ENCODE assay signal across 15 mouse cellular contexts in genomic region chr4:134751682-134752380, GRCm38 (mm10). TPM values are rescaled to one million over a fixed set of nuclear protein-coding genes. Genes with fewer than 3 reads are reported as not detected.
DNase-seq lines count a peak whose midpoint lies in the region; ATAC-seq and TF ChIP-seq lines count a peak whose summit lies in the region.
"Had no signal": no experiment of that assay in that cellular context is flagged by ENCODE, and none has a peak within 500 bp of the region (broad histone marks: within the 10 kb centered on the region; RNA-seq: fewer than 3 reads in every experiment).

No protein-coding gene starts in this region.

- no peak overlapping the region for H3K4me3 ChIP-seq in hindbrain, embryonic 10.5 days
- no peak overlapping the region for H3K4me3 ChIP-seq in hindbrain, embryonic 12.5 days
- H3K4me3 ChIP-seq in G1E (ENCODE audit: low read depth, low read length): peak overlapping the region; percentile 60; the same call in 1 of the 2 replicates
- peak overlapping the region; percentile 15 for H3K4me3 ChIP-seq in liver, embryonic 15.5 days (replicated peaks)
- H3K4me3 ChIP-seq: gastrocnemius, adult 2 months; heart, embryonic 15.5 days; midbrain, embryonic 15.5 days had no signal

- 90% methylated on average over 18 of the region's 18 CpGs for WGBS in hindbrain, embryonic 10.5 days
- 91% methylated on average over 18 of the region's 18 CpGs for WGBS in hindbrain, embryonic 12.5 days
- WGBS in liver, embryonic 15.5 days (ENCODE audit: insufficient replicate concordance): 42% methylated on average over 18 of the region's 18 CpGs

- TF ChIP-seq CTCF in G1E (IDR thresholded peaks at IDR 0.05; ENCODE audit: low read depth, low read length): no peak

- H3K9ac ChIP-seq in hindbrain, embryonic 12.5 days: no peak overlapping the region
- peak overlapping the region; percentile 29 for H3K9ac ChIP-seq in liver, embryonic 15.5 days
- H3K9ac ChIP-seq: heart, embryonic 15.5 days; midbrain, embryonic 15.5 days had no signal

- H3K4me2 ChIP-seq in hindbrain, embryonic 12.5 days (replicated peaks): no peak overlapping the region
- peak overlapping the region; percentile 62 for H3K4me2 ChIP-seq in liver, embryonic 15.5 days
- H3K4me2 ChIP-seq: heart, embryonic 15.5 days; midbrain, embryonic 15.5 days had no signal

- no peak for ATAC-seq in hindbrain, embryonic 12.5 days (ENCODE audit: low FRiP score)
- peak; percentile 77 for ATAC-seq in G1E (ENCODE audit: extremely low read depth, insufficient number of reproducible peaks, low FRiP score, poor library complexity, severe bottlenecking)
- ATAC-seq in erythroid progenitor cell, adult 5-6 weeks (replicated peaks; ENCODE audit: low FRiP score, poor library complexity, severe bottlenecking): peak; percentile 78
- peak; percentile 89 for ATAC-seq in liver, embryonic 15.5 days (ENCODE audit: insufficient read depth)
- ATAC-seq: midbrain, embryonic 15.5 days had no signal

- peaks cover 64% of the 10 kb centered on the region for H3K4me1 ChIP-seq in hindbrain, embryonic 10.5 days (replicated peaks)
- H3K4me1 ChIP-seq in hindbrain, embryonic 12.5 days: peaks cover 27% of the 10 kb centered on the region
- peaks cover 80% of the 10 kb centered on the region for H3K4me1 ChIP-seq in G1E (ENCODE audit: insufficient read depth, low read depth, low read length)
- peaks cover 87% of the 10 kb centered on the region for H3K4me1 ChIP-seq in liver, embryonic 15.5 days (replicated peaks)

- 0 out of 2 replicates have a peak overlapping the region, but pooled peaks have one; percentile 16 for H3K27ac ChIP-seq in hindbrain, embryonic 10.5 days
- H3K27ac ChIP-seq in hindbrain, embryonic 12.5 days: no peak overlapping the region
- peak overlapping the region; percentile 88 for H3K27ac ChIP-seq in liver, embryonic 15.5 days (replicated peaks)
- H3K27ac ChIP-seq: gastrocnemius, adult 2 months; midbrain, embryonic 15.5 days had no signal

- no peak for DNase-seq in hindbrain, embryonic 10.5 days (ENCODE audit: low spot score)
- peak; percentile 71 for DNase-seq in G1E (ENCODE audit: low spot score)
- DNase-seq in gastrocnemius, postnatal 10 days: no peak
- DNase-seq in retina, postnatal 1 day: no peak
- no peak for DNase-seq in heart, postnatal 14 days
- DNase-seq: B cell, adult 2 months; gastrocnemius, adult 2 months; kidney, adult 2 months; layer of hippocampus, adult 9-11 months; lung, adult 18-20 months had no signal

- H3K27me3 ChIP-seq in hindbrain, embryonic 10.5 days (ENCODE audit: insufficient read depth, poor library complexity, severe bottlenecking): 0 out of 2 replicates have a peak, but pooled peaks cover 4% of the 10 kb centered on the region
- H3K27me3 ChIP-seq in hindbrain, embryonic 12.5 days: no peaks in the 10 kb centered on the region
- no peaks in the 10 kb centered on the region for H3K27me3 ChIP-seq in G1E (ENCODE audit: insufficient read depth, low read length)
- H3K27me3 ChIP-seq in liver, embryonic 15.5 days: no peaks in the 10 kb centered on the region
- H3K27me3 ChIP-seq: heart, embryonic 15.5 days; midbrain, embryonic 15.5 days had no signal

- intact Hi-C loops in heart, postnatal 14 days (cut with DNase I): loop anchor here (2.0 kb wide), 1 partner anchor 41 kb away; no protein-coding TSS in a partner anchor

- peaks cover 10% of the 10 kb centered on the region for H3K36me3 ChIP-seq in hindbrain, embryonic 10.5 days
- H3K36me3 ChIP-seq in hindbrain, embryonic 12.5 days: no peaks in the 10 kb centered on the region
- peaks cover 98% of the 10 kb centered on the region for H3K36me3 ChIP-seq in G1E (replicated peaks)
- peaks cover 74% of the 10 kb centered on the region for H3K36me3 ChIP-seq in liver, embryonic 15.5 days (replicated peaks)
- H3K36me3 ChIP-seq: midbrain, embryonic 15.5 days had no signal

- no peaks in the 10 kb centered on the region for H3K9me3 ChIP-seq in hindbrain, embryonic 10.5 days
- H3K9me3 ChIP-seq in hindbrain, embryonic 12.5 days (replicated peaks): no peaks in the 10 kb centered on the region
- no peaks in the 10 kb centered on the region for H3K9me3 ChIP-seq in G1E (replicated peaks)
- H3K9me3 ChIP-seq in liver, embryonic 15.5 days (replicated peaks): no peaks in the 10 kb centered on the region
- H3K9me3 ChIP-seq: heart, embryonic 15.5 days; midbrain, embryonic 15.5 days had no signal

RNA-seq across cellular contexts. Expression of gene Ldlrap1, which starts 16.0 kb away (rescaled TPM):
- polyA plus RNA-seq in hindbrain, embryonic 10.5 days (2016; fragmentation: Nextera tagmentation; extraction: Ambion mirVana): 9.7 and 11.4 TPM in 2 replicates
- polyA plus RNA-seq in hindbrain, embryonic 12.5 days (2016; fragmentation: Nextera tagmentation; extraction: Ambion mirVana): 7.8 and 10.4 TPM in 2 replicates
- total RNA-seq in G1E (2014; fragmentation: Nextera tagmentation): 23.3 and 23.4 TPM in 2 replicates
- total RNA-seq in G1E (2017): 9.4 TPM in 2 replicates
- 12.8 and 14.6 TPM in 2 replicates for polyA plus RNA-seq in G1E (2012)
- 6.5 and 27.7 TPM in 2 replicates for total RNA-seq in erythroid progenitor cell, adult 5-6 weeks (2015; ENCODE audit: low replicate concordance)
- 17.3 and 21.3 TPM in 2 replicates for total RNA-seq in erythroid progenitor cell, adult 5-6 weeks (2017; ENCODE audit: low replicate concordance)
- 21.8 and 22.4 TPM in 2 replicates for polyA plus RNA-seq in liver, embryonic 15.5 days (2015; fragmentation: Nextera tagmentation; extraction: Ambion mirVana)
- 10 to 100 TPM; 11.9 to 17.3 TPM for total RNA-seq in gastrocnemius, postnatal 10 days (2021)
- 10 to 100 TPM; 18.3 to 18.6 TPM for total RNA-seq in heart, postnatal 14 days (2021)

RNA-seq across cellular contexts. Expression of gene Man1c1, which starts 47.7 kb away (rescaled TPM):
- 3.7 and 4.1 TPM in 2 replicates for polyA plus RNA-seq in hindbrain, embryonic 10.5 days (2016; fragmentation: Nextera tagmentation; extraction: Ambion mirVana)
- 6.4 and 7.4 TPM in 2 replicates for polyA plus RNA-seq in hindbrain, embryonic 12.5 days (2016; fragmentation: Nextera tagmentation; extraction: Ambion mirVana)
- total RNA-seq in G1E (2014; fragmentation: Nextera tagmentation): not detected in 2 replicates
- total RNA-seq in G1E (2017): 0.05 TPM in 1 of 2 replicates, not detected in the other
- polyA plus RNA-seq in G1E (2012): not detected in 2 replicates
- total RNA-seq in erythroid progenitor cell, adult 5-6 weeks (2015; ENCODE audit: low replicate concordance): 2.9 TPM in 2 replicates
- total RNA-seq in erythroid progenitor cell, adult 5-6 weeks (2017; ENCODE audit: low replicate concordance): 1.0 and 1.8 TPM in 2 replicates
- polyA plus RNA-seq in liver, embryonic 15.5 days (2015; fragmentation: Nextera tagmentation; extraction: Ambion mirVana): 1.4 and 2.0 TPM in 2 replicates
- 10 to 100 TPM; 11.2 to 13.8 TPM for total RNA-seq in gastrocnemius, postnatal 10 days (2021)
- total RNA-seq in heart, postnatal 14 days (2021): 10 to 100 TPM; 25.1 to 25.8 TPM

Comparison
In these comparisons a context has a peak if more than half of its experiments do, and no peak if none do; other contexts are left out.
1. H3K4me3 ChIP-seq: peak in G1E (single experiment) and liver, embryonic 15.5 days (single experiment); none in hindbrain, embryonic 10.5 days (single experiment) and hindbrain, embryonic 12.5 days (single experiment).